10 mouse cellular contexts compared by ENCODE assay signal in the genomic region with DNA sequence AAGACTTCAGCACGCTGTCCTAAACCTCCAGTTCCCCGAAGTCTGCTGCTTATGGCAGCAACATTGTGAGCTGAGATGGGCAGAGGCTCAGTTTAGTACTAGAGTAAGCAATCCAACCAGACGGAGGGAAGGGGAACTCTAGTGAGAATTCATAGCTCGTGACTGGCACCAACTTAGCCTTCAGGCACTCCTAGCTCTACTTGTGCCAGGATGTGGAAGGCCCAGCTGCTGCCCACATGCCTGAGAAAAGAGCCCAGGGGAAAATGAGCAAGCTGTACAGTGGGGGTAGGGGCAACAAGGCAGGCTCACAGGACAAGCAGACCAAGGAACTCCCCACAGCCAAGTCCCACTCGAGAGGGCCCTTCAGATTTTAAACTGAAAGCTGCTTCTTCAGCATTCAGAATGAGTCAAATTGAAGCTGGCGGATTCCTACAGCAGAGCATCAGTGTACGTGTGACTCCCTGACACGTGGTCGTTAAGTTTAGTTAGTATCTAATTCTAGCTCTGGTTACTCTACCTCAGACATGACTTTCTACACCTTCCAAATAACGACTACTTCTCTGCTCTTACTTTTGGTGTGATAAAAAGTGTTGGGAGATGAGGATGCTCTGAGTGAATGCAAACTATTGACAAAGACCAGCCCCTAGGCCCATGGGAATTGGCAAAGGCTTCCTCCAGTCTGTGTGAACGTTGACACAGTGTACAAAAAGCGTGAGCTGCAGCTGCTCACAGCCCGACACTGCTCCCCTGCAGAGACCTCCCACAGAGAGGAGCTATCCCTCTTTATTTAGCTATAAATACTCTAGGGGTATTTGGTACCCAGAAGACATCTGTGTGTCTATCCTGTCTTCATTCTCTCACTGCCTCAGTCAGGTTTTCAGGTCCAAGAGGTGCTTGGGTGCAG. TPM values are rescaled to one million over a fixed set of nuclear protein-coding genes. Genes with fewer than 3 reads are reported as not detected.
A peak's percentile ranks its signal among the peaks of the same experiment; 100 is the strongest.
DNase-seq lines count a peak whose midpoint lies in the region; ATAC-seq and TF ChIP-seq lines count a peak whose summit lies in the region.
"Had no signal": no experiment of that assay in that cellular context is flagged by ENCODE, and none has a peak within 500 bp of the region (broad histone marks: within the 10 kb centered on the region; RNA-seq: fewer than 3 reads in every experiment).

No protein-coding gene starts in this region.

- peaks cover 13% of the 10 kb centered on the region for H3K36me3 ChIP-seq in ES-E14 (ENCODE audit: control insufficient read depth, insufficient read depth, low read length, poor library complexity, severe bottlenecking)
- H3K36me3 ChIP-seq in forebrain, embryonic 14.5 days (ENCODE audit: control insufficient read depth, insufficient read depth, low read length): peaks cover 3% of the 10 kb centered on the region; the same call in 1 of the 2 replicates

- H3K4me2 ChIP-seq in forebrain, embryonic 14.5 days (ENCODE audit: low read length): no peak overlapping the region
- H3K4me2 ChIP-seq: intestine, embryonic 15.5 days had no signal

- H3K4me3 ChIP-seq in ES-E14 (ENCODE audit: insufficient read depth in 1 of 2, low read depth in 1 of 2, low read length in 2 of 2, poor library complexity in 1 of 2, severe bottlenecking in 1 of 2): no peak overlapping the region
- H3K4me3 ChIP-seq in forebrain, embryonic 14.5 days (ENCODE audit: low read depth, low read length): no peak overlapping the region
- H3K4me3 ChIP-seq: intestine, embryonic 15.5 days had no signal

- H3K9me3 ChIP-seq in ES-E14 (ENCODE audit: control insufficient read depth, insufficient read depth, low read depth, low read length): no peaks in the 10 kb centered on the region
- H3K9me3 ChIP-seq in forebrain, embryonic 14.5 days (replicated peaks; ENCODE audit: control insufficient read depth, low read length): no peaks in the 10 kb centered on the region
- H3K9me3 ChIP-seq: intestine, embryonic 15.5 days had no signal

- peak overlapping the region; percentile 24; the same call in 1 of the 2 replicates for H3K9ac ChIP-seq in ES-E14 (ENCODE audit: insufficient read depth, low read depth, low read length, poor library complexity, severe bottlenecking)
- no peak overlapping the region for H3K9ac ChIP-seq in forebrain, embryonic 14.5 days (ENCODE audit: low read length)
- H3K9ac ChIP-seq: intestine, embryonic 15.5 days; liver, embryonic 14.5 days had no signal

- peaks cover 5 to 7% of the 10 kb centered on the region in 2 experiments; a peak in 3 of 4 replicates for H3K4me1 ChIP-seq in ES-E14 (ENCODE audit: control insufficient read depth in 2 of 2, insufficient read depth in 2 of 2, low read length in 2 of 2, poor library complexity in 1 of 2)
- no peaks in the 10 kb centered on the region for H3K4me1 ChIP-seq in forebrain, embryonic 14.5 days (ENCODE audit: control insufficient read depth, insufficient read depth, low read length)

- no peak for ATAC-seq in forebrain, embryonic 14.5 days
- ATAC-seq: intestine, embryonic 15.5 days had no signal

- no peaks in the 10 kb centered on the region for H3K27me3 ChIP-seq in forebrain, embryonic 14.5 days (replicated peaks; ENCODE audit: control insufficient read depth, insufficient read depth, low read length)
- H3K27me3 ChIP-seq: intestine, embryonic 15.5 days had no signal

- 58% methylated on average over 13 of the region's 13 CpGs for WGBS in forebrain, embryonic 14.5 days

- intact Hi-C loops in left cerebral cortex, postnatal 36 days (cut with DNase I): no loop called here
- intact Hi-C loops in heart, postnatal 14 days (cut with DNase I): no loop called here

- in situ Hi-C loops in ES-E14 (cut with MboI; ENCODE audit: low sequenced_read_pairs in 2 of 2, unreplicated experiment in 2 of 2): no loop called here

- DNase-seq in kidney, adult 11 months: peak; percentile 36
- DNase-seq in kidney, postnatal 14 days: no peak
- DNase-seq in ES-E14 (ENCODE audit: low read depth, low spot score): no peak
- peak; percentile 32 for DNase-seq in forebrain, embryonic 14.5 days (ENCODE audit: low spot score)
- peak; percentile 50 to 51 for DNase-seq in left cerebral cortex, postnatal 36 days (ENCODE audit: low spot score in 2 of 2)
- no peak for DNase-seq in heart, postnatal 14 days
- no peak for DNase-seq in thymus, postnatal 25 days
- DNase-seq in adrenal gland, postnatal 4 days (ENCODE audit: low spot score in 2 of 2): no peak

- 0 out of 2 replicates have a peak overlapping the region, but pooled peaks have one; percentile 2 for H3K27ac ChIP-seq in ES-E14 (ENCODE audit: insufficient read depth, low read depth, low read length, poor library complexity, severe bottlenecking)
- H3K27ac ChIP-seq in forebrain, embryonic 14.5 days (ENCODE audit: low read depth, low read length): no peak overlapping the region
- H3K27ac ChIP-seq: intestine, embryonic 15.5 days; liver, embryonic 14.5 days had no signal

TF ChIP-seq in ES-E14, 5 proteins besides CTCF, POLR2A, EP300 and RAD21:
- no peak for TF ChIP-seq MAFK (IDR thresholded peaks at IDR 0.05; ENCODE audit: insufficient read depth, low read depth, low read length)

RNA-seq across cellular contexts. Expression of gene Mms19, which starts 6.8 kb away (rescaled TPM):
- total RNA-seq in ES-E14 (2012; rRNA removed): 59.6 and 91.5 TPM in 2 replicates
- 30.8 and 35.9 TPM in 2 replicates for polyA plus RNA-seq in forebrain, embryonic 14.5 days (2014; fragmentation: Nextera tagmentation; extraction: Ambion mirVana)
- total RNA-seq in left cerebral cortex, postnatal 36 days (2021): 10 to 100 TPM; 25.2 to 36.7 TPM
- 10 to 100 TPM; 16.7 to 21.2 TPM for total RNA-seq in heart, postnatal 14 days (2021)
- 10 to 100 TPM; 34.3 to 44.5 TPM for total RNA-seq in adrenal gland, postnatal 4 days (2021)

RNA-seq across cellular contexts. Expression of gene Ubtd1, which starts 7.4 kb away (rescaled TPM):
- 14.4 and 18.2 TPM in 2 replicates for total RNA-seq in ES-E14 (2012; rRNA removed)
- polyA plus RNA-seq in forebrain, embryonic 14.5 days (2014; fragmentation: Nextera tagmentation; extraction: Ambion mirVana): 5.4 and 6.7 TPM in 2 replicates
- 10 to 100 TPM; 12.2 to 15.1 TPM for total RNA-seq in left cerebral cortex, postnatal 36 days (2021)
- 10 to 100 TPM; 25.9 to 28.0 TPM for total RNA-seq in heart, postnatal 14 days (2021)
- total RNA-seq in adrenal gland, postnatal 4 days (2021): 10 to 100 TPM; 21.6 to 22.4 TPM

RNA-seq across cellular contexts. Expression of gene Zdhhc16, which starts 40.9 kb away (rescaled TPM):
- total RNA-seq in ES-E14 (2012; rRNA removed): 62.7 and 73.7 TPM in 2 replicates
- polyA plus RNA-seq in forebrain, embryonic 14.5 days (2014; fragmentation: Nextera tagmentation; extraction: Ambion mirVana): 77.2 and 83.7 TPM in 2 replicates
- 10 to 100 TPM; 45.4 to 48.5 TPM for total RNA-seq in left cerebral cortex, postnatal 36 days (2021)
- 10 to 100 TPM; 19.9 to 20.9 TPM for total RNA-seq in heart, postnatal 14 days (2021)
- 10 to 100 TPM; 43.4 to 48.4 TPM for total RNA-seq in adrenal gland, postnatal 4 days (2021)

RNA-seq across cellular contexts. Expression of gene Exosc1, which starts 40.9 kb away (rescaled TPM):
- 45.2 and 48.2 TPM in 2 replicates for total RNA-seq in ES-E14 (2012; rRNA removed)
- 69.0 and 76.2 TPM in 2 replicates for polyA plus RNA-seq in forebrain, embryonic 14.5 days (2014; fragmentation: Nextera tagmentation; extraction: Ambion mirVana)
- total RNA-seq in left cerebral cortex, postnatal 36 days (2021): 10 to 100 TPM; 21.0 to 27.3 TPM
- total RNA-seq in heart, postnatal 14 days (2021): 10 to 100 TPM; 11.3 to 13.4 TPM
- total RNA-seq in adrenal gland, postnatal 4 days (2021): 10 to 100 TPM; 30.1 to 33.8 TPM

Comparison
In these comparisons a context has a peak if more than half of its experiments do, and no peak if none do; other contexts are left out.
1. DNase-seq: peak in kidney, adult 11 months (single experiment), forebrain, embryonic 14.5 days (single experiment) and left cerebral cortex, postnatal 36 days (2 of 2); none in kidney, postnatal 14 days (single experiment), ES-E14 (single experiment), heart, postnatal 14 days (0 of 2), thymus, postnatal 25 days (single experiment) and adrenal gland, postnatal 4 days (0 of 2).